Mouse (Mus musculus) left cerebral cortex, adult 2 months (tissue): ENCODE data around the gene Tfap2a. TPM values are rescaled to one million over a fixed set of nuclear protein-coding genes. Genes with fewer than 3 reads are reported as not detected.

ENCODE experiments used
- DNase-seq, 2 experiments: peaks; one replicate each; pipeline ENCODE4 v3.0.0; 2021 to 2022; ENCODE audit warnings: low spot score in 2 of 2, mixed read lengths in 1 of 2; ENCODE audit errors: extremely low spot score in 1 of 2
- H3K27ac ChIP-seq: fragments of 200-600 bp; 2 replicates; pipeline ENCODE4 v1.8.1; 2022
- H3K4me3 ChIP-seq: fragments of 200-600 bp; 2 replicates; pipeline ENCODE4 v1.8.1; 2022
- CTCF ChIP-seq: fragments of 200-600 bp; IDR thresholded peaks from 2 replicates; pipeline ENCODE4 v1.8.1; 2022; ENCODE audit warnings: antibody characterized with exemption, mild to moderate bottlenecking, moderate library complexity
- intact Hi-C: fragments of 180-260 bp; cut with DNase I; formaldehyde crosslinking; loops from one replicate; pipeline ENCODE4 v1.15.1; 2025
- total RNA-seq, 2 experiments: library from RNA; stranded (reverse); gene quantifications; 2 replicates each; pipeline ENCODE4 v1.2.3; 2021

Tfap2a gene
- total RNA-seq, 2 experiments from 2014 or later: 0.68 to 1.0 TPM

DNA sequence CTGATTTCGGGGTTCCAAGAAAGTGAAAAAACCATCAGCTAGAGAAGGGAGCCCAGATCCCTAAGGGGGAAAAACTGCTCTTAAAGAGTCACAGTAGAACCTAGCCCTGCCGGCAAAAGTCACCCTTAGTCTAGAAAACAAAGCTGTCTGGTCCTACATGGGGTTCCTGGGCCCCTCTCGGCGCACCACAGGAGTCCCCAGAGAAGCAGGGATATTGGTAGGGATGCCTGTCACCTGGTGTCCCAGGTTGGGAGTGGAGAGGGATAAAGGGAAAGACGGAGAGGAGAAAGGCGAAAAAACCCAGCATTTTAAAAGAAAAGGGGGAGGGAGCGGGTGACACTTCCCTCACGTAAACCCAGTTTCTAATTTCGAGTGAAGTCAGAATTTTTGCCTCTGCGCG, 6.1 kb downstream of the Tfap2a start:
- Histone ChIP-seq H3K27ac (no peak overlapping the region), H3K4me3 (no peak overlapping the region)
- TF ChIP-seq CTCF: no peak
- DNase-seq: no peak
- intact Hi-C loops: loop anchor here (5.0 kb wide), 2 partner anchors 840 to 1085 kb away; no protein-coding TSS in a partner anchor

- TF ChIP-seq CTCF: no peak
- intact Hi-C loops: loop anchor here (5.0 kb wide), 2 partner anchors 839 to 1084 kb away; no protein-coding TSS in a partner anchor
- no peak overlapping the region for H3K27ac ChIP-seq
Observed at GRCm38 (mm10) chr13:40731179-40731841, 6.9 kb downstream of the Tfap2a start.

DNA sequence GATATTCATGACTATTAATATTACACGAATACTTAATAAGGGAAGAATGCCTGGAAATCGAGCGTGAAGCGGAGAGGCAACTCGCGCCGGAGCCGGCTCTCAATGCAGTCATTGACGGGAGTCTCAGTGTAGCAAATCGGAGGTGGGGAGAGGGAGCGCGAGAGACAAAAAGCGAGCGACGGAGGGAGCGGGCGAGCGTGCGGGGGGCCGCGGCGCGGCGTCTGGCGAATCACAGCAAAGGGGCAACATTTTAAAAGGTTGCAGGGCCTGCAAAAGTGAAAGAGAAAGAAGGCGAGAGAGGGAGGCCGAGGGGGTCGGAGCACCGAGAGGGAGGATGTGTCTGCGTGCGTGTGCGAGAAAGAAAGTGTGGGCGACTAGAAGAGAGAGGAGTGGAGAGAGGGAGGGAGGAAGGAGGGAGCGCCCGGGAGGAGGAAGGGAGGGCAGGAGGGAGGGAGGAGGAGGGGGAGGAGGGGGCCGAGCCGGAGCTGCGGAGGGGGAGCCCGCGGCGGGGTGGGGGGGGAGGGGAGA, 7.5 kb downstream of the Tfap2a start:
- no peak overlapping the region for H3K27ac ChIP-seq
- peak overlapping the region; percentile 36 for H3K4me3 ChIP-seq
- intact Hi-C loops: loop anchor here (5.0 kb wide), 2 partner anchors 838 to 1083 kb away; no protein-coding TSS in a partner anchor
- DNase-seq: no peak
- TF ChIP-seq CTCF: no peak

More at GRCm38 (mm10) chr13:40731179-40731841, 6.9 kb downstream of the Tfap2a start:
- peak overlapping the region; percentile 39 for H3K4me3 ChIP-seq
- no peak for DNase-seq

DNA sequence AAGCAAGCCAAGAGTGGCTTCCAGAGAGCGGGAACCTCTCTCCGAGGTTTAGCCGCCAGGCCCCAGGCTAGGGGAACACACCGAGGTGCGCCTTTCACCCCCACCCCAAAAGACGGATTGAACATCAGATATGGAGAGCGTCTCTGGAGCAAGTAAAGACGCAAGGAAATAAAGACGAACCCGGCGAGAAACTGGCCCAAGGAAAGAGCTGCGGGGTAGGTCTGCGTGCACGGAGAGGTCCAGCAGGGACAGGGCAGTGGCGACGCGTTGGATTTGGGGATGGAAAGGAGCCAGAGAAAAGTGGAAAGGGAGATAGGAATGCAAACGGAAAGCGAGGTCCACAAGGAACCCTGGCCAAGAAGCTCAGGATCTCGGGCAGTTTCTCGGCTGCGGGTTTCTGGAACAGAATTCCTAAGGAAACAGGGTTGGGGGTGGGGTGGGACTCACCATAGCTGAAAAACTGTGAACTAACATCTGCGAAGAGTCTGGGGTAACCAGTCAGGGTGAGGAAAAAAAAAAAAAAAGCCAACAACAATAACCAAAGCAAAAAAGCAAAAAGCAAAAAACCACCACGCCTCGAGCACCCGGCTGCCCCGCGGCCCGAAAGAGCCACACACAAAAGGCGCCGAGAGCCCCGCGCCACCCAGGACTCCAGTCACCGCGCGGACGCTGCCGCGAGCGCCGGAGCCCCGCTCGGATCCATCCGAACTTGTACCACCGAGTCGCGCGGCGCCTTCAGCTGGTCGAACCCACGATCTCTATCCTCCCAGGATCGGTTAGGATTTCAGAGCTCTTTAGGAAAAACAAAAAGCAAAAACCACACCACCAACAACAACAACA, 8.4 kb downstream of the Tfap2a start:
- DNase-seq: no peak
- no peak for TF ChIP-seq CTCF
- Histone ChIP-seq H3K4me3 (peak overlapping the region; percentile 27), H3K27ac (no peak overlapping the region)
- intact Hi-C loops: loop anchor here (5.0 kb wide), 2 partner anchors 838 to 1083 kb away; no protein-coding TSS in a partner anchor

DNA sequence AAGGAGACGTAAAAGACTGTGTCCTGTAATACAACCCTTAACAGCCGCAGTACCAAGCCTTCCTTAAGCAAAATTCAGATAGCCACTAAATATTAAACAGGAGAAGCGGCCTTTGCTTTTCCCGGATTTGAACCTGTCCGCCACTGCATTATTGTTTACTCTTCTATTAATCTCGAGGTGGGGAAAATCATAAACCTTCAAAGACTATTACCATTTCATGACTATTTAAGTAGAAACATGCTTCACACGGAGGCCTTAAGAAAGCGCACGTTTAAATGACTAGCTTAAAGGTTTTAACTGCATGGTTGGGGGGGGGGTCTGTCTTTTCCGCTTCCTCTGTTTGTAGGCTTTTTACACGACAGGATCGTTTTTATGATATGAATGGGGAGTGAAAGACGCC, 9.1 kb downstream of the Tfap2a start:
- no peak for DNase-seq
- Histone ChIP-seq H3K4me3 (no peak overlapping the region), H3K27ac (no peak overlapping the region)
- no peak for TF ChIP-seq CTCF
- intact Hi-C loops: no loop called here

DNA sequence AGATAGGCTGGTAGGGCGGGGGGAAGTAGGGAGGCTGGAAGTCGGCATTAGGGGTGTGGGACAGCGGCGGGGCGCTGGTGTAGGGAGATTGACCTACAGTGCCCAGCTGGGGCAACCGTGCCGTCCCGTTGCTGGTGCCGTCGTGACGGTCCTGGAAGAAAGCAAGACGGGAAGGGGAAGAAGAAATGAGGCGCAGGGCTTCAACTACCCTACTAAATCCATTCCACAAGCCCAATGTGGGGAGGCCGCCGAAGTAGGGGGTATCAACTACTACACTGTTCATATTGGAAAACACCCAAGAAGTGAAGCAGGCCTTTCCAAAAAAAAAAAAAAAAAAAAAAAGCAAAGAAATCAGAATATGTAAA, 9.6 kb downstream of the Tfap2a start:
- DNase-seq: no peak
- H3K4me3 ChIP-seq: no peak overlapping the region
- TF ChIP-seq CTCF: no peak
- intact Hi-C loops: no loop called here
- H3K27ac ChIP-seq: no peak overlapping the region

DNA sequence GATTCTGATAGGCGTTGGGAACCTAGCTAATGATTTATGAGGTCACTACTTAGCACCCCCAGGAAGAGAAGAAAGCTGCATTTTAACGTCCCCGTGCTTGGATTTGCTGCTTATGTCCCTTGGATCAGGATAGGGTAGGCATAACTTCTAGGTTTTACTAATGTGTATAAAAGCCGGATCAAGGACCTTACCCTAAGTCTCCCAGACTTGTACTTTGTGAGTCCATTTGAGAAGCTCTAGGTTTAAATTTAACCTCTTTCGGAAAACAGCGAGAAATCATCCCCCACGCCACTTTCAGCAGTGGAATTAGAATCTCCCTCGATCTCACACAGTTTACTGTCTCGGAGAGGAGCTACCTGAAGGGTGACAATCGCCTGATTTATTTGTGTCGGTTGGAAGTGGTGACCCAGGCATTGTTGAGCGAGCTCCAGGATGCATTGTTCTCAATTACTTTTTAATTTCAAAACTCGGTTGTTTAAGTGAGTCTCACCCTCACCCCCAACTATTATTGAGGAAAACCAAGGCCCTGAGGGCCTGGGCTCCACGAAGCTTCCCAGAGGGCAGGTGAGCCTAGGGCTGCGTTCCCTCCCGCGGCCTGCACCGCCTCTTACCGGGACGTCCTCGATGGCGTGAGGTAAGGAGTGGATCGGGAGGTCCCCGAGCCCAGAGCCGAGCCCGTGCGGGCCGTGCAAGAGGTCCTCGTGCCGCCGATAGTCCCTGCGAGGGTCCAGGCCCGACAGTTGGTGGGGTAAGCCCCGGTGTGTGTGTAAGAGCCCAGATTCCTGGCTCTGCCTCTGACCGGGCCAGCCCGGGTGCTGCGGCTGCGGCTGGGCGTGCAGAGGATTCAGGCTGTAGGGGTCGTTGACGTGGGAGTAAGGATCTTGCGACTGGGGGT, 10.2 kb downstream of the Tfap2a start:
- H3K27ac ChIP-seq: no peak overlapping the region
- intact Hi-C loops: no loop called here
- no peak for TF ChIP-seq CTCF
- no peak for DNase-seq
- no peak overlapping the region for H3K4me3 ChIP-seq

DNA sequence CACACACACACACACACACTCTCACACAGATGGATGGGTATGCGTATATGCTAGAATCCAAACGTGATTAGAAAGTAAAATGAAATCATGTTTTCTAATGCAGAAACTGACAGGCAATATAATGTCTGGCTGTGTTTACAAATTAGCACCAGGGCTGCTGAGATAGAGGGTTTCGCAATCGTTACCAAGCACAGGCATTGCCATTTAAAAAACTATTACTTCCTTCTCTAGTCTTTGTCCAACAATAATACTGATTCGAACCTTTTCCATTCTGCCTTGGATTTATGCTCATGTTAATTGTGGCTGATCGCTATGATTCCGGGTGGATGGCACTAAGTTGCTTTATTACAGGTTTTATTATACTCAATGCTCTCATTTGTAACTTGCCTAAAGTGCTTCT, 12.3 kb downstream of the Tfap2a start:
- Histone ChIP-seq H3K4me3 (no peak overlapping the region), H3K27ac (no peak overlapping the region)
- TF ChIP-seq CTCF: no peak
- intact Hi-C loops: no loop called here
- no peak for DNase-seq

DNA sequence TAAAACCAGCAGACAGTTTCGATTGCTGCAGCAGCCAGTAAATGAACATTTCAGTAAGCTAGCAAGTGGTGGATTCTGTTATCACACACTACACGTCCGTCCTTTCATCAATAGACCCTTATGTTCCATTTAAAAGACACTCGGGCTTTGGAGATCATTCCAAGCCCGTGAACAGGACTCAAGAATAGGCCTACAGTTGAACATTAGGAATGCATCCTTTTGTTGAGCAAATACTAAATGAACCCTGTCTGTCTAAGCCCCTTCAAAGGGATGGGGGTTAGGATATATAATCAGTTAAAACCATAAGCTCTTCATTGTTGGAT, 14.6 kb downstream of the Tfap2a start:
- no peak for DNase-seq
- Histone ChIP-seq H3K4me3 (peak overlapping the region; percentile 47), H3K27ac (no peak overlapping the region)
- no peak for TF ChIP-seq CTCF
- intact Hi-C loops: no loop called here

GRCm38 (mm10) chr13:40722741-40723597, 15.2 kb downstream of the Tfap2a start:
- H3K4me3 ChIP-seq: peak overlapping the region; percentile 47
- H3K27ac ChIP-seq: no peak overlapping the region
- DNase-seq: peak; percentile 43 to 73
- intact Hi-C loops: no loop called here
- peak; percentile 35 for TF ChIP-seq CTCF

GRCm38 (mm10) chr13:40719741-40720082, 18.5 kb downstream of the Tfap2a start:
- TF ChIP-seq CTCF: no peak
- intact Hi-C loops: no loop called here
- no peak for DNase-seq

More at GRCm38 (mm10) chr13:40719741-40720082, 18.5 kb downstream of the Tfap2a start:
- no peak overlapping the region for H3K4me3 ChIP-seq
- H3K27ac ChIP-seq: no peak overlapping the region
